Mouse (Mus musculus): ENCODE results near the gene Ak6. TPM values are rescaled to one million over a fixed set of nuclear protein-coding genes. Genes with fewer than 3 reads are reported as not detected.
A peak's percentile ranks its signal among the peaks of the same experiment; 100 is the strongest.

Gene Ak6
- total and polyA plus RNA-seq, 3 experiments, result 179 to 476 (median 238) TPM

GRCm38 (mm10) chr13:100650550-100651438 is at the start of gene Ak6, which contains the start of gene Rad17 (continued):
- TF ChIP-seq CTCF (conservative IDR thresholded peaks at IDR 0.05 in 1 of 2, IDR thresholded peaks at IDR 0.05 in 1 of 2; ENCODE audit: low read depth in 2 of 2, low read length in 2 of 2), result 0 out of 4 replicates have a peak, but pooled peaks of 1 of the 2 experiments have one; percentile 0

DNA sequence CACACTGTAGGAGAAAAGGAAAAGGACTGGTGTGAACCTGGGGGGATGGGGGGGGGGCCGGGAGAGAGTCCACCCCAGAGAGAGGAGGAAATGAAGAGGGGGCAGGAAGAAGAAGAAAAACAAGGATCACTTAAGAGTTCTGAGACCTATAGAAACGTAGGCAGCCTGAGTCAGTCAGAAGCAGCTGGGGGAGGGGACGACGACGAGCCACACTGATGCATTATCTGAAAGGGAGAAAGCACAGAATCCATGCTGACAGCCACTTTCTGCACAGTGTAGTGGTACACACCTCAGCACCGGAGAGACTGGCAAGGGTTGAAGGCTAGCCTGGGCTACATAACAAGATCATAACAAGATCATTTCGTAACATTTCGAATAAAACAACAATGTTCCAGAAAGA is 49.7 kb upstream of the Ak6 start:
- dilution Hi-C loops (cut with MboI; ENCODE audit: extremely low pct_ligation_motif_present, extremely low pct_unique_long_range_greater_than_20kb, low sequenced_read_pairs) (no loop called here), in situ Hi-C loops (cut with MboI; ENCODE audit: low pct_ligation_motif_present, low pct_unique_long_range_greater_than_20kb, low sequenced_read_pairs) (no loop called here)
- Histone ChIP-seq H3K27me3 (replicated peaks) (no peaks in the 10 kb centered on the region), H3K36me3 (replicated peaks in 1 of 2; ENCODE audit: control insufficient read depth in 1 of 2, insufficient read depth in 1 of 2, low read length in 1 of 2) (no peaks in the 10 kb centered on the region), H3K9me3 (replicated peaks; ENCODE audit: low read length) (no peaks in the 10 kb centered on the region), H3K9ac (ENCODE audit: insufficient read depth, low read depth) (no peak overlapping the region), H3K4me2 (ENCODE audit: insufficient read depth, low read depth, poor library complexity, severe bottlenecking) (no peak overlapping the region), H3K4me3 (replicated peaks in 1 of 3; ENCODE audit: low read depth in 2 of 3, low read length in 2 of 3, poor library complexity in 1 of 3) (no peak overlapping the region), H3K27ac (ENCODE audit: insufficient read depth, low read depth) (no peak overlapping the region), H3K4me1 (ENCODE audit: control insufficient read depth in 1 of 2, insufficient read depth in 2 of 2) (no peaks in the 10 kb centered on the region), H3K79me2 (replicated peaks; ENCODE audit: control insufficient read depth, extremely low read depth, insufficient read depth, poor library complexity, severe bottlenecking) (no peaks in the 10 kb centered on the region)
- no peak for DNase-seq (ENCODE audit: extremely low read depth)
- TF ChIP-seq EP300 (IDR thresholded peaks at IDR 0.05; ENCODE audit: low read length), result no peak
- TF ChIP-seq E2F4 (IDR thresholded peaks at IDR 0.05; ENCODE audit: insufficient replicate concordance, low read depth, low read length), result no peak
- TF ChIP-seq MYC (IDR thresholded peaks at IDR 0.05; ENCODE audit: low read depth, low read length), result no peak
- TF ChIP-seq MAZ (IDR thresholded peaks at IDR 0.05; ENCODE audit: low read depth, low read length), result no peak
- TF ChIP-seq USF1 (IDR thresholded peaks at IDR 0.05; ENCODE audit: low read depth, low read length), result no peak
- TF ChIP-seq MAX (IDR thresholded peaks at IDR 0.05; ENCODE audit: low read length), result no peak
- TF ChIP-seq MXI1 (IDR thresholded peaks at IDR 0.05; ENCODE audit: low read depth, low read length), result no peak
- TF ChIP-seq MAFK (IDR thresholded peaks at IDR 0.05; ENCODE audit: insufficient replicate concordance, low read length), result no peak
- TF ChIP-seq TBP (conservative IDR thresholded peaks at IDR 0.05; ENCODE audit: low read depth, low read length), result no peak
- no peak for TF ChIP-seq ZC3H11A (IDR thresholded peaks at IDR 0.05; ENCODE audit: low read depth, low read length)
- TF ChIP-seq SIN3A (IDR thresholded peaks at IDR 0.05; ENCODE audit: low read length), result no peak
- TF ChIP-seq ETS1 (conservative IDR thresholded peaks at IDR 0.05; ENCODE audit: low read depth, low read length), result no peak

DNA sequence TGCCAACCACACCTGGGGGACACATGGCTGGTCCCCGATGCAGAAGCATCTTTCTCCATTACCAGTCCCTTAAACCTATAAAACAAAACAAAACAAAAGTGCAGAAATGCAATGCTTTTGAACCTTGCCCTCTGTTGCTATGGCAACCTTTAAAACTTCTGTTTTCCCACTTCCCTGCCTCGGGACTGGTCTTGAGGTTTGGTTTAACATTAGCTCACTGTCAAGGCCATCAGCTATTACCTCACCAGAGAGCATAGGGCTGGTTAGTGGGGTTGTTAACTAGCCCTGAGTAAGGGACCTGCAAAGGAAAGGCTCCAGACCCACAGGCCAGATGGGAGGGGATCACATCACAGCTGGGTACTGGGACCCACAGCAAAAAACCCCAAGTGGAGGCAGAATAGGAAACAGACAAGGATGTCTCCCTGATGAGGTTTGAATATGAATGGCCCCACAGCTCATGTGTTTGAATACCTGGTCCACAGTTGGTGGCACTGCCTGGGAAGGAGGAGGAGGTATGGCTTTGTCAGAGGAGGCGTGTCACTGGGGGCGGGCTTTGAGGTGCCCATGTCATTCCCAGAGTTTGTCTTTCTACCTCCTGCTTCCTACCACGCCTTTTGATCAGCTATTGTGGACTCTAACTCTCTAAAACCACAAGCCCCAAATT is 48.4 kb upstream of the Ak6 start:
- Histone ChIP-seq H3K79me2 (replicated peaks; ENCODE audit: control insufficient read depth, extremely low read depth, insufficient read depth, poor library complexity, severe bottlenecking) (no peaks in the 10 kb centered on the region), H3K27ac (ENCODE audit: insufficient read depth, low read depth) (no peak overlapping the region), H3K4me3 (replicated peaks in 1 of 3; ENCODE audit: low read depth in 2 of 3, low read length in 2 of 3, poor library complexity in 1 of 3) (no peak overlapping the region), H3K27me3 (replicated peaks) (no peaks in the 10 kb centered on the region), H3K4me2 (ENCODE audit: insufficient read depth, low read depth, poor library complexity, severe bottlenecking) (no peak overlapping the region), H3K36me3 (replicated peaks in 1 of 2; ENCODE audit: control insufficient read depth in 1 of 2, insufficient read depth in 1 of 2, low read length in 1 of 2) (no peaks in the 10 kb centered on the region), H3K9me3 (replicated peaks; ENCODE audit: low read length) (no peaks in the 10 kb centered on the region), H3K4me1 (ENCODE audit: control insufficient read depth in 1 of 2, insufficient read depth in 2 of 2) (no peaks in the 10 kb centered on the region), H3K9ac (ENCODE audit: insufficient read depth, low read depth) (no peak overlapping the region)
- dilution Hi-C loops (cut with MboI; ENCODE audit: extremely low pct_ligation_motif_present, extremely low pct_unique_long_range_greater_than_20kb, low sequenced_read_pairs), result no loop called here
- no peak for TF ChIP-seq ZC3H11A (IDR thresholded peaks at IDR 0.05; ENCODE audit: low read depth, low read length)
- no peak for TF ChIP-seq E2F4 (IDR thresholded peaks at IDR 0.05; ENCODE audit: insufficient replicate concordance, low read depth, low read length)
- no peak for TF ChIP-seq CHD2 (IDR thresholded peaks at IDR 0.05; ENCODE audit: low read length)
- TF ChIP-seq NRF1 (IDR thresholded peaks at IDR 0.05; ENCODE audit: low read depth, low read length), result no peak
- no peak for TF ChIP-seq JUN (IDR thresholded peaks at IDR 0.05; ENCODE audit: insufficient read depth, low read depth, low read length)
- TF ChIP-seq JUND (conservative IDR thresholded peaks at IDR 0.05; ENCODE audit: low read depth, low read length), result no peak
- no peak for TF ChIP-seq MAZ (IDR thresholded peaks at IDR 0.05; ENCODE audit: low read depth, low read length)
- TF ChIP-seq ELF1 (IDR thresholded peaks at IDR 0.05; ENCODE audit: low read depth, low read length), result no peak
- TF ChIP-seq TCF12 (IDR thresholded peaks at IDR 0.05; ENCODE audit: low read depth, low read length), result no peak
- TF ChIP-seq SMC3 (IDR thresholded peaks at IDR 0.05; ENCODE audit: low read depth, low read length), result no peak
- TF ChIP-seq MEF2A (IDR thresholded peaks at IDR 0.05; ENCODE audit: borderline replicate concordance, low read depth, low read length), result no peak
- no peak for TF ChIP-seq IRF4 (IDR thresholded peaks at IDR 0.05; ENCODE audit: low read depth, low read length)
- no peak for TF ChIP-seq CTCF (conservative IDR thresholded peaks at IDR 0.05 in 1 of 2, IDR thresholded peaks at IDR 0.05 in 1 of 2; ENCODE audit: low read depth in 2 of 2, low read length in 2 of 2)
- no peak for TF ChIP-seq PAX5 (IDR thresholded peaks at IDR 0.05; ENCODE audit: low read length)
- no peak for TF ChIP-seq CHD1 (IDR thresholded peaks at IDR 0.05; ENCODE audit: low read depth, low read length)
- in situ Hi-C loops (cut with MboI; ENCODE audit: low pct_ligation_motif_present, low pct_unique_long_range_greater_than_20kb, low sequenced_read_pairs), result no loop called here
- DNase-seq (ENCODE audit: extremely low read depth), result no peak
